Comparison of ENCODE assay signal across 28 mouse cellular contexts in genomic region chr8:78050768-78051167, GRCm38 (mm10).
DNase-seq lines count a peak whose midpoint lies in the region; ATAC-seq and TF ChIP-seq lines count a peak whose summit lies in the region.
"Had no signal": no experiment of that assay in that cellular context is flagged by ENCODE, and none has a peak within 500 bp of the region (broad histone marks: within the 10 kb centered on the region; RNA-seq: fewer than 3 reads in every experiment).

No protein-coding gene starts in this region.

- H3K27ac ChIP-seq in hindbrain, embryonic 14.5 days = no peak overlapping the region
- H3K27ac ChIP-seq in hindbrain, embryonic 13.5 days = no peak overlapping the region
- no peak overlapping the region for H3K27ac ChIP-seq in left cerebral cortex, adult 2 months
- H3K27ac ChIP-seq in midbrain, embryonic 11.5 days (ENCODE audit: low read depth, low read length) = no peak overlapping the region
- no peak overlapping the region for H3K27ac ChIP-seq in midbrain, embryonic 16.5 days (ENCODE audit: low read length)
- no peak overlapping the region for H3K27ac ChIP-seq in stomach, postnatal 0 days (replicated peaks)
- H3K27ac ChIP-seq: embryonic facial prominence, embryonic 10.5 days; embryonic facial prominence, embryonic 15.5 days; forebrain, embryonic 12.5 days; limb, embryonic 15.5 days; liver, embryonic 14.5 days; macrophage had no signal

- no peak overlapping the region for H3K4me3 ChIP-seq in hindbrain, embryonic 14.5 days (replicated peaks; ENCODE audit: low read length)
- no peak overlapping the region for H3K4me3 ChIP-seq in hindbrain, embryonic 13.5 days
- H3K4me3 ChIP-seq in left cerebral cortex, adult 2 months = no peak overlapping the region
- H3K4me3 ChIP-seq in midbrain, embryonic 11.5 days (ENCODE audit: low read depth, low read length) = no peak overlapping the region
- no peak overlapping the region for H3K4me3 ChIP-seq in midbrain, embryonic 16.5 days (ENCODE audit: low read depth, low read length)
- H3K4me3 ChIP-seq in stomach, postnatal 0 days (ENCODE audit: low read depth, low read length) = no peak overlapping the region
- H3K4me3 ChIP-seq: embryonic facial prominence, embryonic 10.5 days; embryonic facial prominence, embryonic 15.5 days; forebrain, embryonic 12.5 days; heart, embryonic 12.5 days; limb, embryonic 15.5 days had no signal

- H3K9me3 ChIP-seq in hindbrain, embryonic 14.5 days (ENCODE audit: control insufficient read depth, low read length) = no peaks in the 10 kb centered on the region
- H3K9me3 ChIP-seq in hindbrain, embryonic 13.5 days = no peaks in the 10 kb centered on the region
- no peaks in the 10 kb centered on the region for H3K9me3 ChIP-seq in midbrain, embryonic 11.5 days (ENCODE audit: control insufficient read depth, low read length)
- H3K9me3 ChIP-seq in midbrain, embryonic 16.5 days (replicated peaks; ENCODE audit: control insufficient read depth, low read length, poor library complexity, severe bottlenecking) = 0 out of 2 replicates have a peak, but pooled peaks cover under 1% of the 10 kb centered on the region
- no peaks in the 10 kb centered on the region; the same call in 1 of the 2 replicates for H3K9me3 ChIP-seq in stomach, postnatal 0 days (ENCODE audit: control insufficient read depth, low read length)
- H3K9me3 ChIP-seq: embryonic facial prominence, embryonic 10.5 days; embryonic facial prominence, embryonic 15.5 days; limb, embryonic 15.5 days had no signal

- 78% methylated on average over 3 of the region's 3 CpGs for WGBS in hindbrain, embryonic 14.5 days
- 79% methylated on average over 3 of the region's 3 CpGs for WGBS in hindbrain, embryonic 13.5 days
- WGBS in midbrain, embryonic 11.5 days = 83% methylated on average over 3 of the region's 3 CpGs
- WGBS in midbrain, embryonic 16.5 days = 77% methylated on average over 3 of the region's 3 CpGs
- WGBS in stomach, postnatal 0 days = 73% methylated on average over 3 of the region's 3 CpGs

- H3K4me1 ChIP-seq in hindbrain, embryonic 14.5 days (replicated peaks; ENCODE audit: control insufficient read depth, insufficient read depth, low read length) = no peaks in the 10 kb centered on the region
- no peaks in the 10 kb centered on the region; the same call in 1 of the 2 replicates for H3K4me1 ChIP-seq in hindbrain, embryonic 13.5 days (replicated peaks)
- H3K4me1 ChIP-seq in midbrain, embryonic 11.5 days (ENCODE audit: control insufficient read depth, insufficient read depth, low read length) = no peaks in the 10 kb centered on the region
- H3K4me1 ChIP-seq in midbrain, embryonic 16.5 days (ENCODE audit: control insufficient read depth, insufficient read depth, low read length) = no peaks in the 10 kb centered on the region
- no peaks in the 10 kb centered on the region for H3K4me1 ChIP-seq in stomach, postnatal 0 days (replicated peaks; ENCODE audit: control insufficient read depth, insufficient read depth)
- H3K4me1 ChIP-seq: embryonic facial prominence, embryonic 15.5 days; limb, embryonic 15.5 days had no signal

- no peak for TF ChIP-seq EP300 in stomach, postnatal 0 days (optimal IDR thresholded peaks at IDR 0.05)

- no peak overlapping the region for H3K9ac ChIP-seq in hindbrain, embryonic 14.5 days
- no peak overlapping the region for H3K9ac ChIP-seq in hindbrain, embryonic 13.5 days
- no peak overlapping the region for H3K9ac ChIP-seq in midbrain, embryonic 11.5 days (ENCODE audit: low read length)
- no peak overlapping the region for H3K9ac ChIP-seq in midbrain, embryonic 16.5 days (ENCODE audit: low read depth, low read length)
- no peak overlapping the region for H3K9ac ChIP-seq in stomach, postnatal 0 days (ENCODE audit: low read length)
- H3K9ac ChIP-seq: embryonic facial prominence, embryonic 15.5 days; forebrain, embryonic 12.5 days; heart, embryonic 12.5 days; limb, embryonic 15.5 days; liver, embryonic 14.5 days had no signal

- intact Hi-C loops in left cerebral cortex, adult 2 months (cut with DNase I) = loop anchor here (5.0 kb wide), 1 partner anchor 418 kb away; no protein-coding TSS in a partner anchor
- intact Hi-C loops in left cerebral cortex, postnatal 25 days (cut with DNase I) = loop anchor here (5.0 kb wide), 1 partner anchor 418 kb away; no protein-coding TSS in a partner anchor

- DNase-seq in hindbrain, embryonic 14.5 days (ENCODE audit: low spot score) = peak; percentile 31
- DNase-seq in left cerebral cortex, adult 2 months (ENCODE audit: extremely low spot score in 1 of 2, low spot score in 2 of 2) = no peak
- no peak for DNase-seq in left cerebral cortex, postnatal 25 days (ENCODE audit: low spot score in 2 of 2)
- DNase-seq in midbrain, embryonic 11.5 days (ENCODE audit: low spot score, missing footprints) = peak; percentile 41
- no peak for DNase-seq in stomach, postnatal 0 days (ENCODE audit: low spot score)
- no peak for DNase-seq in embryo, embryonic 10.5 days (ENCODE audit: low spot score)
- DNase-seq: adrenal gland, adult 2 months; adrenal gland, postnatal 36 days; B cell, adult 2 months; cerebellum, adult 18-20 months; cerebellum, postnatal 10 days; gastrocnemius, postnatal 14 days; heart, postnatal 14 days; kidney, adult 2 months; kidney, postnatal 10 days; layer of hippocampus, adult 9-11 months; thymus, postnatal 14 days had no signal

- no peaks in the 10 kb centered on the region for H3K27me3 ChIP-seq in hindbrain, embryonic 14.5 days (ENCODE audit: control insufficient read depth, insufficient read depth, low read length)
- H3K27me3 ChIP-seq in hindbrain, embryonic 13.5 days = no peaks in the 10 kb centered on the region
- H3K27me3 ChIP-seq in midbrain, embryonic 11.5 days (ENCODE audit: control insufficient read depth, insufficient read depth, low read length) = no peaks in the 10 kb centered on the region
- no peaks in the 10 kb centered on the region for H3K27me3 ChIP-seq in midbrain, embryonic 16.5 days (ENCODE audit: control insufficient read depth, insufficient read depth, low read depth, low read length)
- no peaks in the 10 kb centered on the region for H3K27me3 ChIP-seq in stomach, postnatal 0 days (ENCODE audit: control insufficient read depth, insufficient read depth, low read length)
- H3K27me3 ChIP-seq: embryonic facial prominence, embryonic 15.5 days; forebrain, embryonic 12.5 days; heart, embryonic 12.5 days; limb, embryonic 15.5 days had no signal

- TF ChIP-seq CTCF in left cerebral cortex, adult 2 months (IDR thresholded peaks at IDR 0.05) = peak; percentile 16
- TF ChIP-seq CTCF in stomach, postnatal 0 days (IDR thresholded peaks at IDR 0.05; ENCODE audit: low read depth) = peak; percentile 59

- no peaks in the 10 kb centered on the region for H3K36me3 ChIP-seq in hindbrain, embryonic 14.5 days (replicated peaks; ENCODE audit: control insufficient read depth, insufficient read depth)
- H3K36me3 ChIP-seq in hindbrain, embryonic 13.5 days = no peaks in the 10 kb centered on the region
- H3K36me3 ChIP-seq in midbrain, embryonic 11.5 days (ENCODE audit: control insufficient read depth, insufficient read depth, low read length) = no peaks in the 10 kb centered on the region
- no peaks in the 10 kb centered on the region for H3K36me3 ChIP-seq in midbrain, embryonic 16.5 days (ENCODE audit: control insufficient read depth, insufficient read depth, low read length)
- H3K36me3 ChIP-seq in stomach, postnatal 0 days (ENCODE audit: control insufficient read depth, insufficient read depth, low read length) = no peaks in the 10 kb centered on the region
- H3K36me3 ChIP-seq: embryonic facial prominence, embryonic 10.5 days; embryonic facial prominence, embryonic 15.5 days; forebrain, embryonic 12.5 days; heart, embryonic 12.5 days; limb, embryonic 15.5 days had no signal

- no peak overlapping the region for H3K4me2 ChIP-seq in hindbrain, embryonic 14.5 days (replicated peaks)
- H3K4me2 ChIP-seq in hindbrain, embryonic 13.5 days = no peak overlapping the region
- no peak overlapping the region for H3K4me2 ChIP-seq in midbrain, embryonic 11.5 days
- H3K4me2 ChIP-seq in midbrain, embryonic 16.5 days (ENCODE audit: low read length) = no peak overlapping the region
- H3K4me2 ChIP-seq in stomach, postnatal 0 days (replicated peaks; ENCODE audit: low read depth) = no peak overlapping the region
- H3K4me2 ChIP-seq: embryonic facial prominence, embryonic 15.5 days; forebrain, embryonic 12.5 days; heart, embryonic 12.5 days; limb, embryonic 15.5 days had no signal

- no peak for ATAC-seq in hindbrain, embryonic 14.5 days (ENCODE audit: low FRiP score)
- ATAC-seq in hindbrain, embryonic 13.5 days (ENCODE audit: low FRiP score) = no peak
- ATAC-seq in midbrain, embryonic 11.5 days (ENCODE audit: low FRiP score) = no peak
- ATAC-seq in midbrain, embryonic 16.5 days = no peak
- ATAC-seq in stomach, postnatal 0 days (ENCODE audit: low FRiP score, low TSS enrichment) = no peak
- ATAC-seq: activated CD4-positive, CD25-positive, alpha-beta regulatory T cell, adult 4 months; inflammation-experienced regulatory T-cells, adult 6 months had no signal

Comparison
In these comparisons a context has a peak if more than half of its experiments do, and no peak if none do; other contexts are left out.
1. DNase-seq: peak in hindbrain, embryonic 14.5 days (single experiment) and midbrain, embryonic 11.5 days (single experiment); none in left cerebral cortex, adult 2 months (0 of 2), left cerebral cortex, postnatal 25 days (0 of 2), stomach, postnatal 0 days (single experiment) and embryo, embryonic 10.5 days (single experiment).